Mouse (Mus musculus): ENCODE data around the gene Epha2.

The Epha2 gene

DNA sequence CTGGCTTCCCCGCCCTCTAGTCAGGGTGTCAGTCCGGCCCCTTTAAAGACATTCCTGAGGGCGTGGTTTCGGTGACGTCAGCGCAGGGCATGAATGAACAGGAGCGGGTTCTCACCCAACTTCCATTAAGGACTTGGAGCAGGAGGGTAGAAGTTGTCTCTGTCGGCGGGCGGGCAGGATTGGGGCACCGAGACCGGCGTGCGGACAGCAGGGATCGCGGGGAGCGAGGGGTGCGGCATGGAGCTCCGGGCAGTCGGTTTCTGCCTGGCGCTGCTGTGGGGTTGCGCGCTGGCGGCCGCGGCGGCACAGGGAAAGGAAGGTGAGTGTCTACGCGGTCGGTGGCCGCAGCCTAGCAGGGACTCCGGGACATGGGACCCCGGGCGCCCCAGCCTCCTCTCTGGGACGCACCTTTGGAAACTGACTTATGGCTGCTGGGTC lies at the start of gene Epha2:
Gene Epha2 (plus strand): TSS at position 125 of the 438 bp plus-strand sequence.
- DNase-seq (ENCODE audit: extremely low read depth, low read depth), result no peak

DNA sequence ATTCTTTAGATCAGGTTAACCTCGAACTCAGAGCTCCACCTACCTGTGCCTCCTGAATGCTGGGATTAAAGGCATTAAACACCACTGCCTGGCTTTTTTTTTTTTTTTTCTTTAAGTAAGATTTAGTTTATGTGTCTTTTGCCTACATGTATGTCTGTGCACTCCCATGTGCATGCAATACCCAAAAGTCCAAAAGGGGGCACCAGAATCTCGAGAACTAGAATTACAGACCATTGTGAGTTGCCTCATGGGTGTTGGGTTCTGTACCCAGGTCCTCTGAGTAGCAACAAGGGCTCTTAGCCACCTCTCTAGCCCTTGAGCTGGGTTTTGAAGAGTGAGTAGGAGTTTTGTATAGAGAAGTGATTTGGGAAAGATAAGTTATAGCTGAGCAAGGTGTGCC lies 48.4 kb upstream of the Epha2 start:
- DNase-seq (ENCODE audit: extremely low read depth, low read depth), result no peak

DNA sequence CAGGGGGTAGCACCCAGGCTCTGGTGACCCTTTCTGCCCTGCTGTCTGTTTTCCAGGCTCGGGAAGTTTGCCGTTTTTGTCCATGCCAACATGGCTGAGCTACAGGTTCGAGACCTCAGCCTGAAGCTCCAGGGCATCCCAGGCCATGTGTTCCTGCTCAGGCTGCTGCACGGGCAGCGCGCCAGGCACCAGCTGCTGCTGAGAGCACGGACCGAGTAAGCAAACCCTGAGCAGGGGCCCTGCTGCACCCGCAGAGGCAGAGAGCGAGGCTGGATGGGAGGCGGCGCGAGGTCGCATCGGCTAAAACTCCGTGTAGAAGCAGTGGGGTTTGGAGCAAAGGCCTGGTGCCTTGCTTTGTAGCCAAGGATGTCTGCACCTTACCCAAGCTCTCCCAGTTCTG lies 46.8 kb upstream of the Epha2 start:
- DNase-seq (ENCODE audit: extremely low read depth, low read depth), result no peak

- peak; percentile 11 for DNase-seq (ENCODE audit: extremely low read depth, low read depth)
Measured at GRCm38 (mm10) chr4:141257440-141257839, 43.6 kb upstream of the Epha2 start.

- no peak for DNase-seq (ENCODE audit: extremely low read depth, low read depth)
Measured at GRCm38 (mm10) chr4:141259413-141259812, 41.6 kb upstream of the Epha2 start.

DNA sequence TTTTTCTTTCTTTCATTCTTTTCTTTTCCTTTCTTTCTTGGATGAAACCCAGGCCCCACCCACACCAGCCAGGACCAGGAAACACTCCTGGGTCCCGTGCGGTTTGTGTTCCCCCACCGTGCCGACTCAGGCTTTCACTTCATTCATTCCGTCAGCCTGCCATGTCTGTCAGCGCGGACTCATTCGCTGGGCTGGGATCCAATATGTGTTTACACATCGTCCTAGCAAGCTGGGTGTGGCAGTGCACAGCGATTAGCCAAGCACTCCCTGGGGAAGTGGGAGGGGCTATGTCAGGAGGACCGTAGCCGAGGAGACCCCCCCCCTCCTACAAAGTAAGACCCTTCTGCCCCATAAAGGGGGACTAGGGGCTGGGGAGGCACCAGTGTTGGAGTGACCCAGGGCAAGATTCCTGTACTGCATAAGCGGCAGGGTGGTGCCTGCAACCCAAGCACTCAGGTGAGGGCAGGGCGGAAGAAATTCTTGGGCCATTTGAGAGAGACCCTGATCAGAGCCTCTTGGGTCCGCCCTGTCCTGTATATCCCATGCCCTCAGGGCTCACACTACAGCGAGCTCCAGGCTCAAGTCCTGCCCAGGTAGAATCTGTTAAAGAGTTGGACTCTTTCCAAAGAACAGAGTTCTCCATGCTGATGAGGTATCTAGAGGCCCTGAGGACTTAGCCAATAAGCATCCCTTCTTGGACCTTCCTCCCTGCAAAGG lies 40.9 kb upstream of the Epha2 start:
- DNase-seq (ENCODE audit: extremely low read depth, low read depth), result no peak

DNA sequence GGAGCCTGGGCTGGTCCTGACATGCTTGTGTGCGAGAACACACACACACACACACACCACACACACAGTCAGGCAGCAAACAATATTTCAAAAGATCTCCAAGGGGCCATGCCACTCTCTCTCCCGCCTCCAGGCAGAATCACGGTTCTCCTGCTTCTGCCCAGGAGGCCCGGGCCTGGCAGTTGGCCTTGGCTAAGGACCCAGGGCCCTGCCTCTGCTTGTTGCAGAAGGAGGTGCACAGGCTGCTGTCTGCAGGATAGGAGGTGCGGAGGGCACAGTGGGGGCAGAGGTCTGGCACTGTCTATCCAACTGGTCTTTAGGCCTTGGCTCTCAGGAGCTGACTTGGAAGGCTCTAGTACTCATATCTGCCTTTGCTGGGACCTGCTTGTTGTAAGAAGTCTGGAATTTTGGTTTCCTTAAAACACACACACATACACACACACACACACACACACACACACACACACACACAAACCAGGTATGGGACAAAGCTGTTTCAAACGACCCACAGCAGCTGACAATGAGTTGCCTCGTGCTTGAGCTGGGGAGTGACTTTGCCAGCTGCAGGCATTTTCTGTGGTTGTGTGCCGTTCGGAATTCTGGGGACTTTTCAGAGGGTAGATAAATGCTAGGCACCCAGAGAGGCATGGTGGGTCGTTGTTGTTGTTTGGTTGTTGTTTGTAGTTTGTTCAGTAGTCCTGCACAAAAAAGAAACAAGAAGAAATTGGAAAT lies 38.0 kb upstream of the Epha2 start:
- DNase-seq (ENCODE audit: extremely low read depth, low read depth), result no peak

- DNase-seq (ENCODE audit: extremely low read depth, low read depth), result no peak
Measured at GRCm38 (mm10) chr4:141265979-141266637, 34.9 kb upstream of the Epha2 start.

DNA sequence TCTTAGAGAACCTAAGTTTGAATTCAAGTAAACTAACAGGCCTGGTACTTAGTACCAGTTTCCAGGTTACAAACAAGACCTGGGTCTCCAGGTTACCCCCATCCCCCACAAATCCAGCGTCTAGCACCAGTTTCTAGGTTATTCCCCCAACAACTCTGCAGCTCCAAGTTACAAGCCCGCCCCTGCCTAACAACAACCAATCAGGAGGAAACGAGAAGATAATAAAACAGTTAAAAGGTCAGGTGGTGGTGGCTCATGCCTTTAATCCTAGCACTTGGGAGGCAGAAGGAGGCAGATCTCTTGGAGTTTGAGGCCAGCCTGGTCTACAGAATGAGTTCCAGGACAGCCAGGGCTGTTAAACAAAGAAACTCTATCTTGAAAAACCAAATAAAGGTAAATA lies 33.8 kb upstream of the Epha2 start:
- no peak for DNase-seq (ENCODE audit: extremely low read depth, low read depth)

DNA sequence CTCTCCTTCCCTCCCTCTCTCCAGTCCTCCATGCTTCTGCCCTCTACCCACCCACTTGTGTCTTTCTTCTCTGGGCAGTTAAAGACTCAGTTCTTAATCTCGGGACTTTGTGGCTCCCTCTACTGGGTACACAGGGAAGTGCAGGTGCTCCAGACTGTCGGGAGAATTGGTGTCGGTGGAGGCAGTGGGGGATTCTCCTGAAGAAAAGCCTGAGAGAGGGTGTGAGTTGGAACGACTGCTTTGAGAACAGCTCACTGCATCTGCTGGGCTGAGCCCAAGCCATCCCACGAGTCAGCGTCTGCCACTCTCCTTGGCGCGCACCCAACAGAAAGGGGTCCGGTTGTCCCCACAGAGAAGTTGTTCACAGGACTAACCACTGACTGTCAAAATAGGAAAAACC lies 33.2 kb upstream of the Epha2 start:
- peak; percentile 40 for DNase-seq (ENCODE audit: extremely low read depth, low read depth)

DNA sequence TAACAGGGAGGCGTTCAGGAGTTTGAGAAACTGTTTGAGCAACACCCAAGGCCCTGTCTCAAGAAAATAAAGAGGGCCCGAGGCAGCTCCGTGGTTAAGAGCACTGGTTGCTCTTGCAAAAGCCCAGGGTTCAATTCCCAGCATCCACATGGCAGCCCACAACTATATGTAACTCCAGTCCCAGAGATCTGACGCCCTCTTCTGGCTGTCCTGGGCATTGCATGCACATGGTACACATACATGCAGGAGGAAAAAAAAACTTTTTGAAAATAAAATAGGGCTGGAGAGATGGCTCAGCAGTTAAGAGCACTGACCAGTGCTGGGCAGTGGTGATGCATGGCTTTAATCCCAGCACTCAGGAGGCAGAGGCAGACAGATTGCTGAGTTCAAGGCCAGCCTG lies 32.7 kb upstream of the Epha2 start:
- no peak for DNase-seq (ENCODE audit: extremely low read depth, low read depth)

GRCm38 (mm10) chr4:141269080-141269479 lies 32.0 kb upstream of the Epha2 start:
- DNase-seq (ENCODE audit: extremely low read depth, low read depth), result peak; percentile 53

DNA sequence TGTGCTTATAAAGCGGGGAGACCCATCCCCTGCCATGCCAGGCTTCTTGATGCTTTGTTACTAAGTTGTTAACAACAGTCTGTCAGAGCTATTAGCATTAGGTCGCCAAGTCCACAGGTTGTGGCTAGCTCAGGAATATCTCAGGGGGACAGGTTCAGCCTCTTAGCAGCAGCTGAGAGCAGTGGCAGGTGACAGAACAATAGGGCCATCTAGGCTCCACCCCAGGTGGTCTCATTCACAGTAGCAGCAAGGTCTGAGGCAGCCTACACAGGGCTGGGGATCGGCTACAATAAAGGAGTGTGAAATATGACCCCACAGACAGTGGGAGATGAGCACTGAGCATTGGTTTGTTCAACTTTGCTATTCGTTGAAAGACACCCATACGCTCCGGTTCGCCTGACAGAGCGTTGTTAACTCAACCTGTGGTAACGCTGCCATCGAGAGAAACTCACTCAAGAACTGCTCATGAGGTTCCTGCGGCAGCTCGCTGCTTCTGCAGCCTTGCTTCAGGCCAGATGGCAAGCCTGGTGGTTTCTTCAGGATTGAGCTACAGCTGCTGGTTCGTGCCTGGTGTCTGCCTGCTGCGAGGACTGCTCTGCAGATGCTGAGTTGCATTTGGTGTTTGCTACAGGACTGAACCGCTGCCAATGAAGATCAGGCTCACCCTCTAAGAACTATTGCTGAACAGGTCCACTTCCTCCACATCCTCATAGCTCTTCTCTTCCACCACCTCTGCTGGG lies 30.7 kb upstream of the Epha2 start:
- DNase-seq (ENCODE audit: extremely low read depth, low read depth), result no peak

DNA sequence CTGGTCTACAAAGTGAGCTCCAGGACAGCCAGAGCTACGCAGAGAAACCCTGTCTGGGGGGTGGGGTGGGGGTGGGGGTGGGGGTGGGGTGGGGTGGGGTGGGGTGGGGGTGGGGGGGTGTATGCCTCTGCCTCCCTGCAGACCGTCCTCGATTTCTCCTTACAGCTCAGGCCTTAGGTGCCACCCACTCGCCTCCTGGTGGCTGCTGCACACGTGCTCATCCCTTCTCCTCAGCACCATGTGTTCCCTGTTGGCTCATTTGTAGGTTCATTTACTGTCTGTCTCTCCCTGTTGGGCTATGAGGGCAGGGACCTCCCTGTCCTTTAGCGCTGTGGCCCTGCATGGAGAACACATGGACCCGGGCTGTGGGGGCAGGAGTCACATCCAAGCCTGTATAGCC lies 29.8 kb upstream of the Epha2 start:
- no peak for DNase-seq (ENCODE audit: extremely low read depth, low read depth)

GRCm38 (mm10) chr4:141271721-141272120 lies 29.3 kb upstream of the Epha2 start:
- no peak for DNase-seq (ENCODE audit: extremely low read depth, low read depth)

DNA sequence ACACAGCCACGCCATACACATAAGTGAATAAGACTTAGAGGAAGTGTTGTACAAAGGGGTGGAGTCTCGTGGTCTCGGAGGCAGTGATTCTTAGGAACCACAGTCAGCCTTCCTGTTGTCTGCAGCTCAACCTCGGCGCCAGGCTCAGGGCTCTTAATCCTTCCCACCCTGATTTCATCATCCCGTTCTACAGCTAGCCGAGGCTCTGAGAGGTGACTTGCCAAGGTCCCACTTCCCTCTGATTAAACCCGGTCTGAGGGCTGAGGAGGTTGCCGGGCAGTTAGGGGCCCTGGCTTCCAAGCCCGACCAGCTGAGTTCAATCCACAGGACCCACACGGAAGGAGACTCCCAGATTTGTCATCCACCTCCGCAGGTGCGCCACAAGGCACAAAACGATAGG lies 28.2 kb upstream of the Epha2 start:
- DNase-seq (ENCODE audit: extremely low read depth, low read depth), result no peak

GRCm38 (mm10) chr4:141273296-141273695 lies 27.7 kb upstream of the Epha2 start:
- no peak for DNase-seq (ENCODE audit: extremely low read depth, low read depth)

GRCm38 (mm10) chr4:141274485-141275341 lies 26.3 kb upstream of the Epha2 start:
- DNase-seq (ENCODE audit: extremely low read depth, low read depth), result no peak

- DNase-seq (ENCODE audit: extremely low read depth, low read depth), result no peak
Measured at GRCm38 (mm10) chr4:141277157-141277556, 23.9 kb upstream of the Epha2 start.

GRCm38 (mm10) chr4:141278154-141278553 lies 22.9 kb upstream of the Epha2 start:
- no peak for DNase-seq (ENCODE audit: extremely low read depth, low read depth)

- no peak for DNase-seq (ENCODE audit: extremely low read depth, low read depth)
Measured at GRCm38 (mm10) chr4:141279327-141279726, 21.7 kb upstream of the Epha2 start.

Measured in MEL-GATA-1-ER (cell line).